Comparison of ENCODE assay signal across 11 mouse cellular contexts in the genomic region with DNA sequence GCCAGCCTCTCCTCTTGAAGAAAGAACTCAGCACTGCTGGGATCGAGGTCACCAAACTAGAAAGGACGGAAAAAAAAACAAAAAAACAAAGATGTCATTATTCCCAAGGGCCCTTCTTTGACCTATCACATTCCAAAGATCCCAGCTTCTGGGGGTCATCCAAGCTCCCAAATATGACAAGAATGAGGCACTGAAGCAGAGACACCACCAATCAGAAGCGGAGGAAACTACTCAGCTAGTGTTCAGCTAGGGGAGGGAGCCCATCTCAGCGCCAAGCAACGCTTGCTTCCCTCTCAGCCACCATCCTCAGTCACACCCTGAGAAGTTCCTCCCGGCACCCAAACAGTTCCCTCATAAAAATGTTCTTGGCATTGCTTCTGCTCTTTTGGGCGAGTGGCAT.
DNase-seq lines count a peak whose midpoint lies in the region.
"Had no signal": no experiment of that assay in that cellular context is flagged by ENCODE, and none has a peak within 500 bp of the region (broad histone marks: within the 10 kb centered on the region; RNA-seq: fewer than 3 reads in every experiment).

No protein-coding gene starts in this region.

- DNase-seq in gastrocnemius, adult 8-10 months (ENCODE audit: low spot score in 2 of 2) = peak; percentile 45 to 46
- no peak for DNase-seq in gastrocnemius, postnatal 4 days (ENCODE audit: low spot score in 2 of 2)
- DNase-seq in heart, adult 9 months (ENCODE audit: low spot score in 2 of 2) = peak; percentile 77 to 78
- peak; percentile 67 for DNase-seq in kidney, postnatal 10 days
- peak; percentile 73 for DNase-seq in lung, postnatal 36 days
- no peak for DNase-seq in frontal cortex, postnatal 14 days (ENCODE audit: low spot score in 2 of 2)
- no peak for DNase-seq in cerebellum, adult 9-11 months
- no peak for DNase-seq in cerebellum, postnatal 36 days
- DNase-seq: adrenal gland, adult 8-10 months; cerebellum, adult 8-10 months; midbrain, embryonic 14.5 days had no signal

Comparison
In these comparisons a context has a peak if more than half of its experiments do, and no peak if none do; other contexts are left out.
1. DNase-seq: peak in gastrocnemius, adult 8-10 months (2 of 2), heart, adult 9 months (2 of 2), kidney, postnatal 10 days (single experiment) and lung, postnatal 36 days (single experiment); none in gastrocnemius, postnatal 4 days (0 of 2), frontal cortex, postnatal 14 days (0 of 2), cerebellum, adult 9-11 months (single experiment) and cerebellum, postnatal 36 days (0 of 2).